Mouse (Mus musculus): Measurements from ENCODE around the gene Vmn1r170. TPM values are rescaled to one million over a fixed set of nuclear protein-coding genes. Genes with fewer than 3 reads are reported as not detected.
"Not testable (repeated sequence)": the region's sequence is repeated elsewhere in the genome, so short reads cannot be mapped to it uniquely, and the experiment has no call there.

Vmn1r170 gene
- total RNA-seq (2015) (not detected in 2 replicates), total RNA-seq (2017) (not detected in 2 replicates)

- ATAC-seq (ENCODE audit: poor library complexity, severe bottlenecking), result not testable (repeated sequence)
These were observed at the start of gene Vmn1r170 for GRCm38 (mm10) chr7:23605875-23606274. Gene Vmn1r170 (plus strand): TSS chr7:23606175.

- ATAC-seq (ENCODE audit: poor library complexity, severe bottlenecking), result not testable (repeated sequence)
These were observed 30.7 kb upstream of the Vmn1r170 start, which contains the start of gene Vmn1r169 for GRCm38 (mm10) chr7:23575226-23575625. Gene Vmn1r169 (plus strand): TSS chr7:23575526.

GRCm38 (mm10) chr7:23630422-23630821 is 24.4 kb downstream of the Vmn1r170 start, which contains the start of gene Vmn1r171:
Gene Vmn1r171 (plus strand): TSS chr7:23630722.
- ATAC-seq (ENCODE audit: poor library complexity, severe bottlenecking), result no peak

Other genes starting within 250 kb of the Vmn1r170 start
- gene Nlrp5, start 220.3 kb upstream of the Vmn1r170 start, total RNA-seq (2015), result not detected in 2 replicates
- not detected in 2 replicates for gene Nlrp5, start 220.3 kb upstream of the Vmn1r170 start, total RNA-seq (2017)
- not detected in 2 replicates for gene Vmn1r167, start 99.0 kb upstream of the Vmn1r170 start, total RNA-seq (2015)
- gene Vmn1r167, start 99.0 kb upstream of the Vmn1r170 start, total RNA-seq (2017), result not detected in 2 replicates
- gene Vmn1r168, start 66.4 kb upstream of the Vmn1r170 start, total RNA-seq (2015), result not detected in 2 replicates
- gene Vmn1r168, start 66.4 kb upstream of the Vmn1r170 start, total RNA-seq (2017), result not detected in 2 replicates
- gene Vmn1r169, start 30.6 kb upstream of the Vmn1r170 start, total RNA-seq (2015), result not detected in 2 replicates
- not detected in 2 replicates for gene Vmn1r169, start 30.6 kb upstream of the Vmn1r170 start, total RNA-seq (2017)
- not detected in 2 replicates for gene Vmn1r171, start 24.5 kb downstream of the Vmn1r170 start, total RNA-seq (2015)
- gene Vmn1r171, start 24.5 kb downstream of the Vmn1r170 start, total RNA-seq (2017), result not detected in 2 replicates
- gene Vmn1r172, start 52.1 kb downstream of the Vmn1r170 start, total RNA-seq (2015), result not detected in 2 replicates
- not detected in 2 replicates for gene Vmn1r172, start 52.1 kb downstream of the Vmn1r170 start, total RNA-seq (2017)
- not detected in 2 replicates for gene Vmn1r173, start 94.5 kb downstream of the Vmn1r170 start, total RNA-seq (2015)
- gene Vmn1r173, start 94.5 kb downstream of the Vmn1r170 start, total RNA-seq (2017), result not detected in 2 replicates
- not detected in 2 replicates for gene Vmn1r174, start 146.1 kb downstream of the Vmn1r170 start, total RNA-seq (2015)
- gene Vmn1r174, start 146.1 kb downstream of the Vmn1r170 start, total RNA-seq (2017), result not detected in 2 replicates
- gene Vmn1r175, start 204.5 kb downstream of the Vmn1r170 start, total RNA-seq (2015), result not detected in 2 replicates
- gene Vmn1r175, start 204.5 kb downstream of the Vmn1r170 start, total RNA-seq (2017), result not detected in 2 replicates
- not detected in 2 replicates for gene Vmn1r176, start 231.2 kb downstream of the Vmn1r170 start, total RNA-seq (2015)
- gene Vmn1r176, start 231.2 kb downstream of the Vmn1r170 start, total RNA-seq (2017), result not detected in 2 replicates

Measured in megakaryocyte, adult 5-6 weeks (primary cell).